Mouse (Mus musculus): ENCODE measurements around the gene Tmem201. TPM values are rescaled to one million over a fixed set of nuclear protein-coding genes. Genes with fewer than 3 reads are reported as not detected.

Gene Tmem201
- total and polyA plus RNA-seq, 2 experiments from 2014 or later: 48.5 to 67.8 TPM

DNA sequence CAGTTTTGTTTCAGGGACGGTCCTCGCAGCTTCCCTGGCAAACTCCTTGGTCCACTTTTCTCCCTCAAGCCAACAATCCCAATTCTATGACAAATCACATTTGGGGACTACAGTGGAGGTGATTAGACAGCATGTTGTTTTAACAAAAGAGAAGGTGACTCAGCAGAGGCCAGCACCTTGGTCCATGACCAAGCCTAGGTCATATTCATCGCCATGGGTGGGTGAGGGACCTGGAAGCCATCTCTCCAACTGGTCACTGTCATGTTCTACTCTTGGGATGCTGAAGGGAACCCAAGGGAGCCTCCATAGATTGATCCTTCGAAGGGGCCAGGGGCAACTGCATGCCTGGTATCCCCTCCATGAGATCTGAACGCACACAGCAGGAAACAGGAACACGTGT, 3.6 kb downstream of the Tmem201 start:
- no peak for DNase-seq (ENCODE audit: low spot score)
- Histone ChIP-seq H3K9ac (replicated peaks; ENCODE audit: low read length, poor library complexity, severe bottlenecking) (no peak overlapping the region; the same call in 1 of the 2 replicates), H3K27ac (ENCODE audit: low read depth, low read length) (peak overlapping the region; percentile 21; the same call in 1 of the 2 replicates), H3K4me2 (ENCODE audit: low read depth, low read length, poor library complexity, severe bottlenecking) (peak overlapping the region; percentile 31; the same call in 1 of the 2 replicates), H3K4me1 (ENCODE audit: insufficient read depth, low read length) (peaks cover 34% of the 10 kb centered on the region), H3K4me3 (ENCODE audit: low read depth, low read length) (no peak overlapping the region), H3K27me3 (ENCODE audit: insufficient read depth, low read length) (no peaks in the 10 kb centered on the region), H3K36me3 (ENCODE audit: insufficient read depth, low read length) (peaks cover 21% of the 10 kb centered on the region), H3K9me3 (ENCODE audit: low read length) (no peaks in the 10 kb centered on the region)
- WGBS: 79% methylated on average over 6 of the region's 6 CpGs
- no peak for ATAC-seq (ENCODE audit: low FRiP score)
- no peak for TF ChIP-seq CTCF (IDR thresholded peaks at IDR 0.05)

DNA sequence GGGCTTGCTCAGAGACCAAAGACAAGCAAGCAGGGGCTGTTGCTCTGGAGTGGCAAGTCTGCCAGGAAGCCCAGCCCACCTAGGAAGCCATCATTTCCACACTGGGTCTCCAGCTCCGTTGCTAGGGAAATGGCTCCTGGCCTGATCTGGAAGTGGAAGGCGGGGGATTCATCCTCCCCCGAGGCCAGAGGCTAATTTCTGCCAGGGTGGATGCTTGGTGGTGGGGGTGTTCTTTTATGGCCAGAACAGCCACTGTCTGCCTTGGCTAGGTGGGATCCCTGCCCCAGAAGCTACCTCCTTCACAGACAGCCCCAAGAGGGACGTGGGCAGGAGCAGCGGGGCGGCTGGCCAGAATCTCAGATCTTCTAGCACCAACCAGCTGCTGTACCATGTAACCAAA, 4.1 kb downstream of the Tmem201 start:
- no peak for TF ChIP-seq CTCF (IDR thresholded peaks at IDR 0.05)
- ATAC-seq (ENCODE audit: low FRiP score): no peak
- DNase-seq (ENCODE audit: low spot score): peak; percentile 69
- Histone ChIP-seq H3K9me3 (ENCODE audit: low read length) (no peaks in the 10 kb centered on the region), H3K27ac (ENCODE audit: low read depth, low read length) (peak overlapping the region; percentile 21; the same call in 1 of the 2 replicates), H3K27me3 (ENCODE audit: insufficient read depth, low read length) (no peaks in the 10 kb centered on the region), H3K36me3 (ENCODE audit: insufficient read depth, low read length) (peaks cover 26% of the 10 kb centered on the region), H3K4me2 (ENCODE audit: low read depth, low read length, poor library complexity, severe bottlenecking) (peak overlapping the region; percentile 31), H3K4me1 (ENCODE audit: insufficient read depth, low read length) (peaks cover 34% of the 10 kb centered on the region), H3K4me3 (ENCODE audit: low read depth, low read length) (no peak overlapping the region), H3K9ac (replicated peaks; ENCODE audit: low read length, poor library complexity, severe bottlenecking) (no peak overlapping the region; the same call in 1 of the 2 replicates)
- WGBS: 36% methylated on average over 6 of the region's 6 CpGs

DNA sequence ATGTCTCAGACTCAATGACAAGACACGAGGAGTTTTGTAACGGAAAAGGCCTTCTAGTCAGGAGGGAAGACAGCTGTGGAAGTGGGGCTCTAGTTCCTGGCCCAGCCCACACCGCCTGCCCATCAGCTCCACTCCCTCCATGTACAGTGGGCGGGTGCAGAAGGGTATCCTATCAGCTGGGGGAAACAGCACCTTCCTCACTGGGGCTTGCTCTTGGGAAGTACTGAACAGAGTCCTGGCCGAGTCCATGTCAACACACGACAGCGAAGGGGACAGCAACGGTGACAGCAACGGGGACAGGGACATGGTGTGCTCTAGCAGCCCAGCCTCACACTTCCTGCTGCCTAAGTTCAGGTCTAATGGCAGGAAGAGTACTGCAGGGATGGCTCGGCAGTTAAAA, 5.0 kb downstream of the Tmem201 start:
- Histone ChIP-seq H3K4me2 (ENCODE audit: low read depth, low read length, poor library complexity, severe bottlenecking) (no peak overlapping the region), H3K36me3 (ENCODE audit: insufficient read depth, low read length) (peaks cover 31% of the 10 kb centered on the region), H3K4me1 (ENCODE audit: insufficient read depth, low read length) (peaks cover 34% of the 10 kb centered on the region), H3K27me3 (ENCODE audit: insufficient read depth, low read length) (no peaks in the 10 kb centered on the region), H3K4me3 (ENCODE audit: low read depth, low read length) (no peak overlapping the region), H3K9me3 (ENCODE audit: low read length) (no peaks in the 10 kb centered on the region), H3K9ac (replicated peaks; ENCODE audit: low read length, poor library complexity, severe bottlenecking) (no peak overlapping the region), H3K27ac (ENCODE audit: low read depth, low read length) (no peak overlapping the region)
- no peak for ATAC-seq (ENCODE audit: low FRiP score)
- DNase-seq (ENCODE audit: low spot score): no peak
- no peak for TF ChIP-seq CTCF (IDR thresholded peaks at IDR 0.05)
- 73% methylated on average over 10 of the region's 10 CpGs for WGBS

DNA sequence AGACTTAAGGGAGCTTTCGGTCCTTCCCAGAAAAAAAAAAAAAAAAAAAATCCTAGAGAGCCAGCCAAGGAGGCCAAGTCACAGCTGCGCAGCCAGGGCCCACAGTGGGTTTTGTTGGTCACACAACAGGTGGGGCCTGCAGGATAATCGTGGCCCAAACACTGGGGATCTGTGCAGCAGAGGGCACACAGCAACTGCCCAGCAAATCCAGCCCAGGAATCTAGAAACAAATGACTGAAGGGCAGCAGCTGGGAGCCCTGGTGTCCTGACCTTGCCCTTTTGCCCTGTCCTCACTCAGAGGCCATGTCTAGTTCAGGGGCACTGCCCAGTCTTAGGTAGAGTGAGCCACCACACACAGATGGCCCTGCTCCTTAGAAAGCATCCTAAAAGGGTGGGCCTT, 5.5 kb downstream of the Tmem201 start:
- no peak for TF ChIP-seq CTCF (IDR thresholded peaks at IDR 0.05)
- 87% methylated on average over 3 of the region's 3 CpGs for WGBS

DNA sequence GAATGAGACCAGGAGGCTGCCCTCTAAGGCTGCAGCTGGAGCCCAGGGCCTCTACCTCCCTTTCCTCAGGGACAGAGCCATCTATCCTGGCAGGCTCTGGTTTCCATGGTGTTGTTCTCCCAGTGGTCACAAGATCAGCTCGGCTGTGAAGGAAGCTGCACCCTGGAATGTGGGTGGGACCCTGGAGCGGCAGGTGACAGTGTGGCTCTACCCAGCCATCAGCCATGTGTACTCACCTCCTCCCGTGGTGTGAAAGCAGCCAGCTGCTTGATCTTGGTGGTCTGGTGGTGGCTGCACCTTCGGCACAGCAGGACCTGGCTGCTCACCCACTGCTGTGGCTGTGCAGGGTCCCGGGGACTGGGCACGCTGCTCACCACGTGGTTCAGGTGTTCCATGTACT, 7.0 kb downstream of the Tmem201 start:
- ATAC-seq (ENCODE audit: low FRiP score) (no peak), DNase-seq (ENCODE audit: low spot score) (no peak)
- Histone ChIP-seq H3K36me3 (ENCODE audit: insufficient read depth, low read length) (peaks cover 50% of the 10 kb centered on the region), H3K9me3 (ENCODE audit: low read length) (no peaks in the 10 kb centered on the region), H3K4me2 (ENCODE audit: low read depth, low read length, poor library complexity, severe bottlenecking) (no peak overlapping the region), H3K27me3 (ENCODE audit: insufficient read depth, low read length) (no peaks in the 10 kb centered on the region), H3K9ac (replicated peaks; ENCODE audit: low read length, poor library complexity, severe bottlenecking) (no peak overlapping the region), H3K4me1 (ENCODE audit: insufficient read depth, low read length) (peaks cover 25% of the 10 kb centered on the region), H3K4me3 (ENCODE audit: low read depth, low read length) (no peak overlapping the region), H3K27ac (ENCODE audit: low read depth, low read length) (no peak overlapping the region)
- WGBS: 79% methylated on average over 7 of the region's 7 CpGs
- TF ChIP-seq CTCF (IDR thresholded peaks at IDR 0.05): no peak

More for the DNA sequence above, 5.5 kb downstream of the Tmem201 start:
- Histone ChIP-seq H3K36me3 (ENCODE audit: insufficient read depth, low read length) (peaks cover 36% of the 10 kb centered on the region), H3K9me3 (ENCODE audit: low read length) (no peaks in the 10 kb centered on the region), H3K9ac (replicated peaks; ENCODE audit: low read length, poor library complexity, severe bottlenecking) (no peak overlapping the region), H3K4me3 (ENCODE audit: low read depth, low read length) (no peak overlapping the region), H3K4me1 (ENCODE audit: insufficient read depth, low read length) (peaks cover 34% of the 10 kb centered on the region), H3K4me2 (ENCODE audit: low read depth, low read length, poor library complexity, severe bottlenecking) (no peak overlapping the region), H3K27me3 (ENCODE audit: insufficient read depth, low read length) (no peaks in the 10 kb centered on the region), H3K27ac (ENCODE audit: low read depth, low read length) (no peak overlapping the region)
- no peak for ATAC-seq (ENCODE audit: low FRiP score)
- no peak for DNase-seq (ENCODE audit: low spot score)

DNA sequence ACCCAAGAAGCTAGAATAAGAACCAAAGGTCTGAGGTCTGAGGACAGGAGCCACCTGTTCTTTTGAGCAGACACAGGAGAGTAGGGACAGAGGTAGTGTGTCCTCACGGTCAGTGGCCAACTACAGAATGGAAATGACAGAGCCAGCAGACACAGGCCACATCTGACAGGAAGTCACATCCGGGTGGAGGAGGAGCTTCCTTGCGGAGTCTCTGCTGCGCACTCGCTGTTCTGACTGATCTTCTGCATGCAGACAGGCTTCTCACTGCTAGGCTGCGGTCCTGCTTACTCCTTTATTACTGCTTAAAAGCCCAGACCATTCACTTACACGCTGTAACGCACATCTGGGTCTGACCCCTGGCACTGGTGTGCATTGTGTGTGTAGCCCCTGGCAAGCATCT, 9.0 kb downstream of the Tmem201 start:
- TF ChIP-seq CTCF (IDR thresholded peaks at IDR 0.05): no peak
- H3K27ac ChIP-seq (ENCODE audit: low read depth, low read length): no peak overlapping the region
- no peak for ATAC-seq (ENCODE audit: low FRiP score)
- H3K27me3 ChIP-seq (ENCODE audit: insufficient read depth, low read length): no peaks in the 10 kb centered on the region
- H3K9me3 ChIP-seq (ENCODE audit: low read length): no peaks in the 10 kb centered on the region
- peaks cover 53% of the 10 kb centered on the region for H3K36me3 ChIP-seq (ENCODE audit: insufficient read depth, low read length)
- no peak overlapping the region for H3K4me3 ChIP-seq (ENCODE audit: low read depth, low read length)
- peaks cover 5% of the 10 kb centered on the region; the same call in 1 of the 2 replicates for H3K4me1 ChIP-seq (ENCODE audit: insufficient read depth, low read length)
- no peak overlapping the region for H3K4me2 ChIP-seq (ENCODE audit: low read depth, low read length, poor library complexity, severe bottlenecking)
- DNase-seq (ENCODE audit: low spot score): no peak
- no peak overlapping the region for H3K9ac ChIP-seq (replicated peaks; ENCODE audit: low read length, poor library complexity, severe bottlenecking)
- 87% methylated on average over 8 of the region's 8 CpGs for WGBS
